ENCODE assay signal across 15 mouse cellular contexts in genomic region chr5:20499031-20499600, GRCm38 (mm10).
DNase-seq lines count a peak whose midpoint lies in the region; ATAC-seq and TF ChIP-seq lines count a peak whose summit lies in the region.
"Had no signal": no experiment of that assay in that cellular context is flagged by ENCODE, and none has a peak within 500 bp of the region (broad histone marks: within the 10 kb centered on the region; RNA-seq: fewer than 3 reads in every experiment).

No protein-coding gene starts in this region.

- no peak for DNase-seq in forebrain, postnatal 0 days
- peak; percentile 1 for DNase-seq in 3134 (ENCODE audit: extremely low read depth, insufficient read length, low spot score)
- peak; percentile 4 for DNase-seq in adrenal gland, postnatal 10 days
- DNase-seq in liver, result no peak
- DNase-seq in ovary, postnatal 14 days (ENCODE audit: low spot score), result no peak
- DNase-seq in thymus, postnatal 10 days (ENCODE audit: low spot score in 2 of 2), result no peak
- DNase-seq: cerebellum, adult 9-10 months; embryo, embryonic 11 days; heart, adult 18-20 months; liver, embryonic 13.5 days; lung, postnatal 10 days; thymus, adult 2 months had no signal

- H3K9ac ChIP-seq in forebrain, embryonic 12.5 days, result no peak overlapping the region
- H3K9ac ChIP-seq in forebrain, postnatal 0 days, result no peak overlapping the region
- H3K9ac ChIP-seq in kidney, embryonic 16.5 days (replicated peaks; ENCODE audit: low read length), result no peak overlapping the region
- H3K9ac ChIP-seq: liver, embryonic 13.5 days had no signal

- TF ChIP-seq CTCF in forebrain, postnatal 0 days (IDR thresholded peaks at IDR 0.05; ENCODE audit: low read depth), result no peak

- no peaks in the 10 kb centered on the region for H3K36me3 ChIP-seq in forebrain, embryonic 12.5 days (replicated peaks)
- no peaks in the 10 kb centered on the region for H3K36me3 ChIP-seq in forebrain, postnatal 0 days (ENCODE audit: insufficient read depth)
- H3K36me3 ChIP-seq in kidney, embryonic 16.5 days (ENCODE audit: insufficient read depth, low read length), result no peaks in the 10 kb centered on the region
- H3K36me3 ChIP-seq: liver, embryonic 13.5 days had no signal

- H3K27me3 ChIP-seq in forebrain, embryonic 12.5 days, result no peaks in the 10 kb centered on the region
- no peaks in the 10 kb centered on the region for H3K27me3 ChIP-seq in forebrain, postnatal 0 days (ENCODE audit: insufficient read depth, low read length)
- no peaks in the 10 kb centered on the region for H3K27me3 ChIP-seq in kidney, embryonic 16.5 days (ENCODE audit: insufficient read depth, low read length)
- H3K27me3 ChIP-seq: liver, embryonic 13.5 days had no signal

- 0 out of 2 replicates have a peak, but pooled peaks have one; percentile 36 for ATAC-seq in forebrain, embryonic 12.5 days (ENCODE audit: low FRiP score)
- no peak for ATAC-seq in forebrain, postnatal 0 days
- ATAC-seq in kidney, embryonic 16.5 days (ENCODE audit: low FRiP score, low TSS enrichment), result peak; percentile 57; the same call in 1 of the 2 replicates

- no peak overlapping the region for H3K4me3 ChIP-seq in forebrain, embryonic 12.5 days (replicated peaks)
- H3K4me3 ChIP-seq in forebrain, postnatal 0 days (ENCODE audit: low read depth, low read length), result no peak overlapping the region
- H3K4me3 ChIP-seq in kidney, embryonic 16.5 days (ENCODE audit: low read length), result no peak overlapping the region
- H3K4me3 ChIP-seq: liver, embryonic 13.5 days had no signal

- H3K27ac ChIP-seq in forebrain, embryonic 12.5 days, result no peak overlapping the region
- no peak overlapping the region for H3K27ac ChIP-seq in forebrain, postnatal 0 days (ENCODE audit: low read depth, low read length)
- no peak overlapping the region for H3K27ac ChIP-seq in kidney, embryonic 16.5 days (ENCODE audit: low read length)
- H3K27ac ChIP-seq: liver, embryonic 13.5 days had no signal

- H3K4me1 ChIP-seq in forebrain, embryonic 12.5 days, result peaks cover 4% of the 10 kb centered on the region; the same call in 1 of the 2 replicates
- 0 out of 2 replicates have a peak, but pooled peaks cover 4% of the 10 kb centered on the region for H3K4me1 ChIP-seq in forebrain, postnatal 0 days (ENCODE audit: insufficient read depth)
- H3K4me1 ChIP-seq in kidney, embryonic 16.5 days (ENCODE audit: insufficient read depth, low read length), result no peaks in the 10 kb centered on the region
- H3K4me1 ChIP-seq: liver, embryonic 13.5 days had no signal

- no peaks in the 10 kb centered on the region for H3K9me3 ChIP-seq in forebrain, embryonic 12.5 days
- no peaks in the 10 kb centered on the region for H3K9me3 ChIP-seq in forebrain, postnatal 0 days (ENCODE audit: low read length)
- H3K9me3 ChIP-seq in kidney, embryonic 16.5 days (ENCODE audit: low read length), result no peaks in the 10 kb centered on the region
- H3K9me3 ChIP-seq: liver, embryonic 13.5 days had no signal

- WGBS in forebrain, embryonic 12.5 days, result 85% methylated on average over 9 of the region's 9 CpGs
- 82% methylated on average over 9 of the region's 9 CpGs for WGBS in forebrain, postnatal 0 days
- WGBS in kidney, embryonic 16.5 days, result 38% methylated on average over 9 of the region's 9 CpGs

- no peak overlapping the region for H3K4me2 ChIP-seq in forebrain, embryonic 12.5 days
- H3K4me2 ChIP-seq in forebrain, postnatal 0 days (ENCODE audit: low read depth), result no peak overlapping the region
- H3K4me2 ChIP-seq in kidney, embryonic 16.5 days (replicated peaks; ENCODE audit: low read depth, low read length), result no peak overlapping the region
- H3K4me2 ChIP-seq: liver, embryonic 13.5 days; midbrain, embryonic 11.5 days had no signal

Comparison
In these comparisons a context has a peak if more than half of its experiments do, and no peak if none do; other contexts are left out.
1. DNase-seq: peak in 3134 (single experiment) and adrenal gland, postnatal 10 days (single experiment); none in forebrain, postnatal 0 days (single experiment), liver (single experiment), ovary, postnatal 14 days (single experiment) and thymus, postnatal 10 days (0 of 2).